Mouse (Mus musculus): ENCODE results near the gene Gm10310. TPM values are rescaled to one million over a fixed set of nuclear protein-coding genes. Genes with fewer than 3 reads are reported as not detected.
"Not testable (repeated sequence)": the region's sequence is repeated elsewhere in the genome, so short reads cannot be mapped to it uniquely, and the experiment has no call there.

Gene Gm10310
- not detected in 2 replicates for polyA plus RNA-seq (2012; ENCODE audit: insufficient read depth, insufficient read length, missing spikeins)

- not testable (repeated sequence) for H3K4me3 ChIP-seq (ENCODE audit: insufficient read depth, low read length); H3K4me1 ChIP-seq (ENCODE audit: control insufficient read depth, insufficient read depth, low read length); H3K27ac ChIP-seq (ENCODE audit: insufficient read depth, low read depth, low read length)
Observed at GRCm38 (mm10) chr10:129984962-129985361, at the start of gene Gm10310. Gene Gm10310, minus strand, starts transcription at chr10:129985062.

GRCm38 (mm10) chr10:130030048-130030447 lies 45.2 kb upstream of the Gm10310 start, which contains the start of gene Olfr821:
Gene Olfr821, plus strand, starts transcription at chr10:130030348.
- Histone ChIP-seq H3K27ac (ENCODE audit: insufficient read depth, low read depth, low read length) (no peak within 1 kb of the TSS), H3K4me1 (ENCODE audit: control insufficient read depth, insufficient read depth, low read length) (no peaks in the 10 kb centered on the region)
- TF ChIP-seq CTCF (IDR thresholded peaks at IDR 0.05; ENCODE audit: low read depth, low read length): no peak
- no peak for TF ChIP-seq POLR2A (IDR thresholded peaks at IDR 0.05; ENCODE audit: borderline replicate concordance, low read depth, low read length)

DNA sequence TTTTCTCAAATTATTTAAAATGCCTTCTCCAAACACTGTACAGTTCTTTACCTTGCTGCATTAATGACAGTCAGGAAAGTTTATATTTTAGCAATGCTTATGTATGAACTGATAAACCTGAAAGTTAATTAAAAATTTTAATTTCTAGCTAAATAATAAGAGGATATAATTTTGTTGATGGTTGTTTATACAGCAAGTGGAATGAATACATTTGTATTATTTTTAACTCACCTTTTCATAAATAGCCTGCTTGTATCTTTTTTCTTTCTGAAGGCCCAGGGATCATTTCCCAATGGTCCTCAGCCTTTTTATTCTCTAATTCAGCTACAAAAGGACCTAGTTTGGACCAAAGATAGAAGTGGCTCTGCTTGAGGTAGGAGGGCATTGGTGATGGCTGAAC lies 27.5 kb upstream of the Gm10310 start, which contains the start of gene Olfr820:
Gene Olfr820, plus strand, starts transcription at position 301 of the 400 bp plus-strand sequence.
- H3K4me1 ChIP-seq (ENCODE audit: control insufficient read depth, insufficient read depth, low read length): no peaks in the 10 kb centered on the region
- TF ChIP-seq CTCF (IDR thresholded peaks at IDR 0.05; ENCODE audit: low read depth, low read length): no peak
- TF ChIP-seq POLR2A (IDR thresholded peaks at IDR 0.05; ENCODE audit: borderline replicate concordance, low read depth, low read length): no peak
- H3K27ac ChIP-seq (ENCODE audit: insufficient read depth, low read depth, low read length): no peak within 1 kb of the TSS
- no peak within 1 kb of the TSS for H3K4me3 ChIP-seq (ENCODE audit: insufficient read depth, low read length)

More at GRCm38 (mm10) chr10:130030048-130030447, 45.2 kb upstream of the Gm10310 start, which contains the start of gene Olfr821:
- no peak within 1 kb of the TSS for H3K4me3 ChIP-seq (ENCODE audit: insufficient read depth, low read length)

DNA sequence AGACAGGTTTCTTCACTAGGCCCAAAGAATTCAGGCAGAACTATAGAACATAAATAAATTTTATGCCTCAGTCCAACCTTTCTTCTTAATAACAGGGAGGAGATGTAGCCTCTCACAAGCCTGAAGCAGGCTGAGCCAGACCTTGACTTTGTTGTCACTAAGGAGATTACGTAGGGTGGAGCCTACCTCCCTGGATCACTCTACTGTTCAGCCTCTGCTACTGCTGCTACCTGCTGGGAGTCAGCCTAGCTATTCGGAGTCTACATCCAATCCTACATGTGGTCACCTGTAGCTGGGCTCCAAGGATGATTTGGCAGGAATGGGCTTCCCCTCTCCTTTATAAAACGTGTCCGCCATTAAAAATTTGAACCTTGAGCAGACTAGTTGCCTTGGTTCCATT lies 20.5 kb upstream of the Gm10310 start:
- H3K4me3 ChIP-seq (ENCODE audit: insufficient read depth, low read length); H3K27ac ChIP-seq (ENCODE audit: insufficient read depth, low read depth, low read length); H3K4me1 ChIP-seq (ENCODE audit: control insufficient read depth, insufficient read depth, low read length): not testable (repeated sequence)

GRCm38 (mm10) chr10:130004104-130004503 lies 19.2 kb upstream of the Gm10310 start:
- H3K4me3 ChIP-seq (ENCODE audit: insufficient read depth, low read length); H3K4me1 ChIP-seq (ENCODE audit: control insufficient read depth, insufficient read depth, low read length); H3K27ac ChIP-seq (ENCODE audit: insufficient read depth, low read depth, low read length): not testable (repeated sequence)

DNA sequence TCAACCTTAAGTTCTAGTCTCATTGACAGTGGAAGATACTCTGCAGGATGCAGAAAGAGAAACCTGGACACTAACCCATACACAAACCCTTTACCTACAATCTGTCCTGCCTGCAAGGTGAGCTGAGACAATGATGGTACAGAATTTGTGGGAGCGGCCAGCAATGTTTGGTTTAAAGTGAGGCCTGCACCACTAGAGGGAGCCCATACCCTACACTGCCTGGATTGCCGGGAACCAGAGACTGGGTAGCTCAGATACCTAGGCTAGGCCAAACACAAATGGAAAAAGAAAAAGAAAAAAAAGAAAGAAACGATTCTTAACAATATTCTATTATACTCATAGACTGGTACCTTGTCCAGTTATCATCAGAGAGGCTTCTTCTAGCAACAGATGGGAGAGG lies 3.0 kb downstream of the Gm10310 start:
- H3K4me1 ChIP-seq (ENCODE audit: control insufficient read depth, insufficient read depth, low read length); H3K4me3 ChIP-seq (ENCODE audit: insufficient read depth, low read length); H3K27ac ChIP-seq (ENCODE audit: insufficient read depth, low read depth, low read length): not testable (repeated sequence)

DNA sequence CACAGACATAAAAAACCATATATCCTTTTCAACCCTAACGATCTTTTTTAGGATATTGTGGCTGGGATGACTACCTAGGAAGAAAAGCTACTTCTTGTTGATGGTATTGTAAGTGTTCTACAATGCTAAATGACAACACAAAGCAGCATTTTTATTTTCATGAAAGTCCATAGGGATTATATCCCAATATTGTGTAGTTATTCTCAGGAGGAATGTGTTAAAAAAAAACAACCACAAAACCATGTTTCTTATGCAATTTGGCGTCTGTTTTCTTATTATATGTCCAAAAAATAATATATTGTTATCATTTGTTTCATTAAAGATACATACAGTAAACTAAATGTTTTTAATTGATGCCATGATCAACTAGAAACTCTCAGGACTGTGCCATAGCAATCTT lies 8.8 kb downstream of the Gm10310 start, which contains the start of gene Olfr247:
Gene Olfr247, minus strand, starts transcription at position 101 of the 400 bp plus-strand sequence.
- H3K4me3 ChIP-seq (ENCODE audit: insufficient read depth, low read length); H3K4me1 ChIP-seq (ENCODE audit: control insufficient read depth, insufficient read depth, low read length); H3K27ac ChIP-seq (ENCODE audit: insufficient read depth, low read depth, low read length): not testable (repeated sequence)

DNA sequence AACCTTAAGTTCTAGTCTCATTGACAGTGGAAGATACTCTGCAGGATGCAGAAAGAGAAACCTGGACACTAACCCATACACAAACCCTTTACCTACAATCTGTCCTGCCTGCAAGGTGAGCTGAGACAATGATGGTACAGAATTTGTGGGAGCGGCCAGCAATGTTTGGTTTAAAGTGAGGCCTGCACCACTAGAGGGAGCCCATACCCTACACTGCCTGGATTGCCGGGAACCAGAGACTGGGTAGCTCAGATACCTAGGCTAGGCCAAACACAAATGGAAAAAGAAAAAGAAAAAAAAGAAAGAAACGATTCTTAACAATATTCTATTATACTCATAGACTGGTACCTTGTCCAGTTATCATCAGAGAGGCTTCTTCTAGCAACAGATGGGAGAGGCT lies 11.9 kb downstream of the Gm10310 start:
- H3K4me3 ChIP-seq (ENCODE audit: insufficient read depth, low read length); H3K4me1 ChIP-seq (ENCODE audit: control insufficient read depth, insufficient read depth, low read length); H3K27ac ChIP-seq (ENCODE audit: insufficient read depth, low read depth, low read length): not testable (repeated sequence)

- H3K4me3 ChIP-seq (ENCODE audit: insufficient read depth, low read length); H3K4me1 ChIP-seq (ENCODE audit: control insufficient read depth, insufficient read depth, low read length); H3K27ac ChIP-seq (ENCODE audit: insufficient read depth, low read depth, low read length): not testable (repeated sequence)
Observed at GRCm38 (mm10) chr10:129967166-129967565, 17.7 kb downstream of the Gm10310 start, which contains the start of gene Olfr819. Gene Olfr819, minus strand, starts transcription at chr10:129967266.

DNA sequence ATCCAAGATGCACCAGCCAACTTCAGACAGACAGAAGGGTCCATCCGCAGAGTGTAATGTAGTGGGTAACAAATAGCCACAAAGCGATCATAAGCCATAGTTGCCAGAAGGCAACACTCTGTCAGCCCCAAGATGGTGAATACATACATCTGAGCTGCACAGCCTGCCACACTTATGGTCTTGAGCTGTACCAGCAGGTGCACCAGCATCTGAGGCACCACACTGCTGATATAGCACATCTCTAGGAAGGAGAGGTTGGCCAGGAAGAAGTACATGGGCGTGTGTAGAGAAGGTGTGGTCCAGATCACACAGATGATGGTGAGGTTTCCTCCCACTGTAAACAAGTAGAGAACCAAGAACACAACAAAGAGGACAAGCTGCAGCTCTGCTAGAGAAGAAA lies 18.6 kb downstream of the Gm10310 start:
- not testable (repeated sequence) for H3K27ac ChIP-seq (ENCODE audit: insufficient read depth, low read depth, low read length); H3K4me1 ChIP-seq (ENCODE audit: control insufficient read depth, insufficient read depth, low read length); H3K4me3 ChIP-seq (ENCODE audit: insufficient read depth, low read length)

DNA sequence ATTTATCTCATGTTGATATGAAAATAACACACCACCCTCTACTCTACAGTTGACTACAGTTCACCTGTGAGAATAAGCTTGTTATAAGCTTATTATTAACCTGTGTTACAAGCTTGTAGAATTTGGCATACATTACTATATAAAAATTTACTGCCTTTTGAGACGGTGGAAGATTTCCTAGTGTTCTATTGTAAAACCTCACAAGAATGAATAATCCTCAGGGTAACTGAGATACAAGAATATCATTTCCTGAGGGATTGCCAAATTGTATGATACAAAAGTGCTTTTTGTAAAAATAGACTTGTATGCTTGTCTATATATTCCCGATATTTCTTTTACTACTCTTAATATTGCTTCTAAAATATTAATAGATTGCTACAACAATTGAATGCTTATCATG lies 35.9 kb downstream of the Gm10310 start, which contains the start of gene Olfr818:
Gene Olfr818, minus strand, starts transcription at position 101 of the 400 bp plus-strand sequence.
- Histone ChIP-seq H3K27ac (ENCODE audit: insufficient read depth, low read depth, low read length) (no peak within 1 kb of the TSS), H3K4me1 (ENCODE audit: control insufficient read depth, insufficient read depth, low read length) (no peaks in the 10 kb centered on the region), H3K4me3 (ENCODE audit: insufficient read depth, low read length) (no peak within 1 kb of the TSS)
- TF ChIP-seq CTCF (IDR thresholded peaks at IDR 0.05; ENCODE audit: low read depth, low read length): no peak
- no peak for TF ChIP-seq POLR2A (IDR thresholded peaks at IDR 0.05; ENCODE audit: borderline replicate concordance, low read depth, low read length)

Other genes with a start within 250 kb of the Gm10310 start
- not detected in 2 replicates for gene Olfr806, start 243.1 kb downstream of the Gm10310 start, polyA plus RNA-seq (2012; ENCODE audit: insufficient read depth, insufficient read length, missing spikeins)
- gene Olfr807, start 227.3 kb downstream of the Gm10310 start, polyA plus RNA-seq (2012; ENCODE audit: insufficient read depth, insufficient read length, missing spikeins): not detected in 2 replicates
- 0.17 TPM in 1 of 2 replicates, not detected in the other for gene Olfr808, start 219.6 kb downstream of the Gm10310 start, polyA plus RNA-seq (2012; ENCODE audit: insufficient read depth, insufficient read length, missing spikeins)
- not detected in 2 replicates for gene Olfr809, start 210.4 kb downstream of the Gm10310 start, polyA plus RNA-seq (2012; ENCODE audit: insufficient read depth, insufficient read length, missing spikeins)
- not detected in 2 replicates for gene Olfr810, start 190.1 kb downstream of the Gm10310 start, polyA plus RNA-seq (2012; ENCODE audit: insufficient read depth, insufficient read length, missing spikeins)
- not detected in 2 replicates for gene Olfr811, start 180.7 kb downstream of the Gm10310 start, polyA plus RNA-seq (2012; ENCODE audit: insufficient read depth, insufficient read length, missing spikeins)
- gene Olfr812, start 139.0 kb downstream of the Gm10310 start, polyA plus RNA-seq (2012; ENCODE audit: insufficient read depth, insufficient read length, missing spikeins): not detected in 2 replicates
- not detected in 2 replicates for gene Olfr813, start 129.7 kb downstream of the Gm10310 start, polyA plus RNA-seq (2012; ENCODE audit: insufficient read depth, insufficient read length, missing spikeins)
- gene Olfr814, start 105.2 kb downstream of the Gm10310 start, polyA plus RNA-seq (2012; ENCODE audit: insufficient read depth, insufficient read length, missing spikeins): 0.23 TPM in 1 of 2 replicates, not detected in the other
- not detected in 2 replicates for gene Olfr815, start 79.2 kb downstream of the Gm10310 start, polyA plus RNA-seq (2012; ENCODE audit: insufficient read depth, insufficient read length, missing spikeins)
- not detected in 2 replicates for gene Olfr816, start 69.5 kb downstream of the Gm10310 start, polyA plus RNA-seq (2012; ENCODE audit: insufficient read depth, insufficient read length, missing spikeins)
- gene Olfr818, start 36.0 kb downstream of the Gm10310 start, polyA plus RNA-seq (2012; ENCODE audit: insufficient read depth, insufficient read length, missing spikeins): not detected in 2 replicates
- gene Olfr819, start 17.8 kb downstream of the Gm10310 start, polyA plus RNA-seq (2012; ENCODE audit: insufficient read depth, insufficient read length, missing spikeins): not detected in 2 replicates
- not detected in 2 replicates for gene Olfr247, start 8.9 kb downstream of the Gm10310 start, polyA plus RNA-seq (2012; ENCODE audit: insufficient read depth, insufficient read length, missing spikeins)
- gene Olfr820, start 27.6 kb upstream of the Gm10310 start, polyA plus RNA-seq (2012; ENCODE audit: insufficient read depth, insufficient read length, missing spikeins): not detected in 2 replicates
- 0.41 TPM in 1 of 2 replicates, not detected in the other for gene Olfr821, start 45.3 kb upstream of the Gm10310 start, polyA plus RNA-seq (2012; ENCODE audit: insufficient read depth, insufficient read length, missing spikeins)
- gene Olfr822, start 86.1 kb upstream of the Gm10310 start, polyA plus RNA-seq (2012; ENCODE audit: insufficient read depth, insufficient read length, missing spikeins): not detected in 2 replicates
- gene Olfr823, start 130.3 kb upstream of the Gm10310 start, polyA plus RNA-seq (2012; ENCODE audit: insufficient read depth, insufficient read length, missing spikeins): not detected in 2 replicates
- not detected in 2 replicates for gene Olfr824, start 144.9 kb upstream of the Gm10310 start, polyA plus RNA-seq (2012; ENCODE audit: insufficient read depth, insufficient read length, missing spikeins)
- not detected in 2 replicates for gene Olfr825, start 181.7 kb upstream of the Gm10310 start, polyA plus RNA-seq (2012; ENCODE audit: insufficient read depth, insufficient read length, missing spikeins)
- not detected in 2 replicates for gene Olfr826, start 199.1 kb upstream of the Gm10310 start, polyA plus RNA-seq (2012; ENCODE audit: insufficient read depth, insufficient read length, missing spikeins)
- gene Olfr827, start 229.3 kb upstream of the Gm10310 start, polyA plus RNA-seq (2012; ENCODE audit: insufficient read depth, insufficient read length, missing spikeins): not detected in 2 replicates

Measured in bone marrow macrophage, adult 2 months (primary cell).